Mouse (Mus musculus): ENCODE measurements around the gene Sec1. TPM values are rescaled to one million over a fixed set of nuclear protein-coding genes. Genes with fewer than 3 reads are reported as not detected.
A peak's percentile ranks its signal among the peaks of the same experiment; 100 is the strongest.

The Sec1 gene
- polyA plus RNA-seq, 1 experiment from 2014 or later = 3.4 TPM

DNA sequence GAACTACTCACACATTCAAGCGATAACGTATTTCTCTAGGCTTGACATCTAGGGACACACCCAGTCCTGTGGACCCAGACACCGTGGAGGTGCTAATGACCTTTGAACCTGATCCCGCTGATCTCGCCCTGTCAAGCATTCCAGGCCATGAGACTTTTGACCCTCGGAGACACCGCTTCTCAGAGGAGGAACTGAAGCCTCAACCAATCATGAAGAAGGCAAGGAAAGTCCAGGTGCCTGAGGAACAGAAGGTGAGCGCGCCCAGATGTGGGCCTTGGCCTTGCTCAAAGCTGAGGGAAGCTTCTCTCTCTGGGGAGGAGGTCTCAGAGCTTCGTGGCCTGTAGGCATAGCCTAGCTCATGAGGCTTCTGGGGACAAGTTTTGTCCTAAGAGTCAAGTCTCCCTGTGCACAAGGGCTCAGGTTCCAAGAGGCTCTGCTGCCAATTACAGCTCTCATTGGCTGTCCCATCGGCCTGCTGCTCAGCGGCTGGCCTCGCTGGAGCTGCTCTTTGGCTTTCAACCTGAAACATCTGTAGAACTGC lies 14.1 kb upstream of the Sec1 start:
- ATAC-seq (ENCODE audit: insufficient read depth, low FRiP score) = no peak
- WGBS = 31% methylated on average over 13 of the region's 13 CpGs
- no peak overlapping the region for H3K4me3 ChIP-seq (replicated peaks; ENCODE audit: low read length)

GRCm38 (mm10) chr7:45707375-45707967 lies 13.3 kb upstream of the Sec1 start:
- Histone ChIP-seq H3K4me3 (replicated peaks; ENCODE audit: low read length) (peak overlapping the region; percentile 71), H3K9me3 (replicated peaks; ENCODE audit: control insufficient read depth, low read length) (no peaks in the 10 kb centered on the region), H3K4me1 (ENCODE audit: control insufficient read depth, insufficient read depth, low read length) (peaks cover 34% of the 10 kb centered on the region), H3K4me2 (ENCODE audit: low read depth, low read length) (peak overlapping the region; percentile 93), H3K27ac (ENCODE audit: low read length) (peak overlapping the region; percentile 97), H3K36me3 (ENCODE audit: control insufficient read depth, insufficient read depth, low read length) (peaks cover 3% of the 10 kb centered on the region; the same call in 1 of the 2 replicates), H3K27me3 (ENCODE audit: control insufficient read depth, insufficient read depth, low read length) (no peaks in the 10 kb centered on the region), H3K9ac (ENCODE audit: low read length) (peak overlapping the region; percentile 80)
- 1% methylated on average over 27 of the region's 27 CpGs for WGBS
- ATAC-seq (ENCODE audit: insufficient read depth, low FRiP score) = peak; percentile 22; the same call in 1 of the 2 replicates

More for the DNA sequence above, 14.1 kb upstream of the Sec1 start:
- Histone ChIP-seq H3K27ac (ENCODE audit: low read length) (peak overlapping the region; percentile 97; the same call in 1 of the 2 replicates), H3K36me3 (ENCODE audit: control insufficient read depth, insufficient read depth, low read length) (peaks cover 4% of the 10 kb centered on the region; the same call in 1 of the 2 replicates), H3K27me3 (ENCODE audit: control insufficient read depth, insufficient read depth, low read length) (no peaks in the 10 kb centered on the region), H3K4me1 (ENCODE audit: control insufficient read depth, insufficient read depth, low read length) (peaks cover 38% of the 10 kb centered on the region), H3K9me3 (replicated peaks; ENCODE audit: control insufficient read depth, low read length) (no peaks in the 10 kb centered on the region), H3K9ac (ENCODE audit: low read length) (peak overlapping the region; percentile 62), H3K4me2 (ENCODE audit: low read depth, low read length) (peak overlapping the region; percentile 93)

- H3K27me3 ChIP-seq (ENCODE audit: control insufficient read depth, insufficient read depth, low read length) = no peaks in the 10 kb centered on the region
- ATAC-seq (ENCODE audit: insufficient read depth, low FRiP score) = peak; percentile 22
- peaks cover 34% of the 10 kb centered on the region for H3K4me1 ChIP-seq (ENCODE audit: control insufficient read depth, insufficient read depth, low read length)
- H3K4me2 ChIP-seq (ENCODE audit: low read depth, low read length) = peak overlapping the region; percentile 93
- under 1% methylated on average over 45 of the region's 45 CpGs for WGBS
- H3K36me3 ChIP-seq (ENCODE audit: control insufficient read depth, insufficient read depth, low read length) = peaks cover 3% of the 10 kb centered on the region; the same call in 1 of the 2 replicates
- H3K4me3 ChIP-seq (replicated peaks; ENCODE audit: low read length) = peak overlapping the region; percentile 71
- no peaks in the 10 kb centered on the region for H3K9me3 ChIP-seq (replicated peaks; ENCODE audit: control insufficient read depth, low read length)
- H3K27ac ChIP-seq (ENCODE audit: low read length) = peak overlapping the region; percentile 97
- H3K9ac ChIP-seq (ENCODE audit: low read length) = peak overlapping the region; percentile 80
These were observed 12.6 kb upstream of the Sec1 start for GRCm38 (mm10) chr7:45706721-45707241.

GRCm38 (mm10) chr7:45705873-45706281 lies 11.7 kb upstream of the Sec1 start:
- peaks cover 34% of the 10 kb centered on the region for H3K4me1 ChIP-seq (ENCODE audit: control insufficient read depth, insufficient read depth, low read length)
- H3K27ac ChIP-seq (ENCODE audit: low read length) = peak overlapping the region; percentile 97
- 2% methylated on average over 7 of the region's 7 CpGs for WGBS
- no peaks in the 10 kb centered on the region; the same call in 1 of the 2 replicates for H3K36me3 ChIP-seq (ENCODE audit: control insufficient read depth, insufficient read depth, low read length)
- H3K27me3 ChIP-seq (ENCODE audit: control insufficient read depth, insufficient read depth, low read length) = no peaks in the 10 kb centered on the region
- peak overlapping the region; percentile 71 for H3K4me3 ChIP-seq (replicated peaks; ENCODE audit: low read length)
- H3K9ac ChIP-seq (ENCODE audit: low read length) = peak overlapping the region; percentile 80
- ATAC-seq (ENCODE audit: insufficient read depth, low FRiP score) = no peak
- H3K4me2 ChIP-seq (ENCODE audit: low read depth, low read length) = peak overlapping the region; percentile 93
- H3K9me3 ChIP-seq (replicated peaks; ENCODE audit: control insufficient read depth, low read length) = no peaks in the 10 kb centered on the region

DNA sequence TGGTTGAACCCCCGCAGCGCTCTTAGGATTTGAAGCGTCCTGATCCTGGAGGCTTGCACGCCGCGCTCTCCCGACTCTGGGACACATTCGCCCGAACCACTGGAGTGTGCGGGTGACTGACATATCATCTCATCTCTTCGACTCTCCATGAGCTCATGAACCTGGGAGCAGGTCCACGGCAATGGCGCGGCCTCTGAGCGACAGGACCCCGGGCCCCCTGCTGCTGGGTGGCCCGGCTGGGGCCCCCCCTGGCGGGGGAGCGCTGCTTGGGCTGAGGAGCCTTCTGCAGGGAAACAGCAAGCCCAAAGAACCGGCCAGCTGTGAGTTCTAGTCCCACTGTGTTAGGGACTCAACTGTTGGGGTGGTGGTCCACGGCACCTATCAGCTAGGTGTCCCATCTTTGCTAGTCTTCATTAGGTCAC lies 11.3 kb upstream of the Sec1 start:
- H3K27ac ChIP-seq (ENCODE audit: low read length) = peak overlapping the region; percentile 97
- peak overlapping the region; percentile 71 for H3K4me3 ChIP-seq (replicated peaks; ENCODE audit: low read length)
- peaks cover 36% of the 10 kb centered on the region for H3K4me1 ChIP-seq (ENCODE audit: control insufficient read depth, insufficient read depth, low read length)
- H3K36me3 ChIP-seq (ENCODE audit: control insufficient read depth, insufficient read depth, low read length) = no peaks in the 10 kb centered on the region; the same call in 1 of the 2 replicates
- peak overlapping the region; percentile 93 for H3K4me2 ChIP-seq (ENCODE audit: low read depth, low read length)
- peaks cover 1% of the 10 kb centered on the region; the same call in 1 of the 2 replicates for H3K27me3 ChIP-seq (ENCODE audit: control insufficient read depth, insufficient read depth, low read length)
- H3K9me3 ChIP-seq (replicated peaks; ENCODE audit: control insufficient read depth, low read length) = no peaks in the 10 kb centered on the region
- ATAC-seq (ENCODE audit: insufficient read depth, low FRiP score) = no peak
- peak overlapping the region; percentile 80 for H3K9ac ChIP-seq (ENCODE audit: low read length)
- WGBS = under 1% methylated on average over 21 of the region's 21 CpGs

- Histone ChIP-seq H3K27ac (ENCODE audit: low read length) (peak within 1 kb of the TSS; percentile 97), H3K9ac (ENCODE audit: low read length) (peak within 1 kb of the TSS; percentile 80), H3K9me3 (replicated peaks; ENCODE audit: control insufficient read depth, low read length) (no peaks in the 10 kb centered on the region), H3K36me3 (ENCODE audit: control insufficient read depth, insufficient read depth, low read length) (no peaks in the 10 kb centered on the region; the same call in 1 of the 2 replicates), H3K4me2 (ENCODE audit: low read depth, low read length) (peak within 1 kb of the TSS; percentile 93), H3K4me3 (replicated peaks; ENCODE audit: low read length) (peak within 1 kb of the TSS; percentile 71), H3K4me1 (ENCODE audit: control insufficient read depth, insufficient read depth, low read length) (peaks cover 41% of the 10 kb centered on the region), H3K27me3 (ENCODE audit: control insufficient read depth, insufficient read depth, low read length) (peaks cover 7% of the 10 kb centered on the region; the same call in 1 of the 2 replicates)
- WGBS = under 1% methylated on average over 36 of the region's 36 CpGs
- ATAC-seq (ENCODE audit: insufficient read depth, low FRiP score) = peak; percentile 89
These were observed 10.7 kb upstream of the Sec1 start, which contains the start of gene Dbp for GRCm38 (mm10) chr7:45704730-45705442. TSS of gene Dbp (plus strand) at chr7:45705088.

- H3K9ac ChIP-seq (ENCODE audit: low read length) = peak overlapping the region; percentile 77
- H3K4me2 ChIP-seq (ENCODE audit: low read depth, low read length) = peak overlapping the region; percentile 93
- H3K4me1 ChIP-seq (ENCODE audit: control insufficient read depth, insufficient read depth, low read length) = peaks cover 43% of the 10 kb centered on the region
- H3K27me3 ChIP-seq (ENCODE audit: control insufficient read depth, insufficient read depth, low read length) = peaks cover 14% of the 10 kb centered on the region; the same call in 1 of the 2 replicates
- H3K36me3 ChIP-seq (ENCODE audit: control insufficient read depth, insufficient read depth, low read length) = no peaks in the 10 kb centered on the region
- H3K9me3 ChIP-seq (replicated peaks; ENCODE audit: control insufficient read depth, low read length) = no peaks in the 10 kb centered on the region
- H3K27ac ChIP-seq (ENCODE audit: low read length) = peak overlapping the region; percentile 90
- ATAC-seq (ENCODE audit: insufficient read depth, low FRiP score) = peak; percentile 54
- under 1% methylated on average over 13 of the region's 13 CpGs for WGBS
- peak overlapping the region; percentile 71 for H3K4me3 ChIP-seq (replicated peaks; ENCODE audit: low read length)
These were observed 9.9 kb upstream of the Sec1 start for GRCm38 (mm10) chr7:45704046-45704559.

- H3K27me3 ChIP-seq (ENCODE audit: control insufficient read depth, insufficient read depth, low read length) = peaks cover 19% of the 10 kb centered on the region; the same call in 1 of the 2 replicates
- ATAC-seq (ENCODE audit: insufficient read depth, low FRiP score) = no peak
- H3K4me3 ChIP-seq (replicated peaks; ENCODE audit: low read length) = peak overlapping the region; percentile 71
- peaks cover 43% of the 10 kb centered on the region for H3K4me1 ChIP-seq (ENCODE audit: control insufficient read depth, insufficient read depth, low read length)
- H3K9ac ChIP-seq (ENCODE audit: low read length) = peak overlapping the region; percentile 77
- peak overlapping the region; percentile 93 for H3K4me2 ChIP-seq (ENCODE audit: low read depth, low read length)
- 38% methylated on average over 12 of the region's 12 CpGs for WGBS
- no peaks in the 10 kb centered on the region for H3K36me3 ChIP-seq (ENCODE audit: control insufficient read depth, insufficient read depth, low read length)
- H3K9me3 ChIP-seq (replicated peaks; ENCODE audit: control insufficient read depth, low read length) = no peaks in the 10 kb centered on the region
- peak overlapping the region; percentile 90 for H3K27ac ChIP-seq (ENCODE audit: low read length)
These were observed 9.4 kb upstream of the Sec1 start for GRCm38 (mm10) chr7:45703521-45704033.
